Mouse (Mus musculus): Measurements from ENCODE around the gene Colgalt2. TPM values are rescaled to one million over a fixed set of nuclear protein-coding genes. Genes with fewer than 3 reads are reported as not detected.

The Colgalt2 gene
- polyA plus RNA-seq, 1 experiment from 2014 or later = 2.3 TPM

DNA sequence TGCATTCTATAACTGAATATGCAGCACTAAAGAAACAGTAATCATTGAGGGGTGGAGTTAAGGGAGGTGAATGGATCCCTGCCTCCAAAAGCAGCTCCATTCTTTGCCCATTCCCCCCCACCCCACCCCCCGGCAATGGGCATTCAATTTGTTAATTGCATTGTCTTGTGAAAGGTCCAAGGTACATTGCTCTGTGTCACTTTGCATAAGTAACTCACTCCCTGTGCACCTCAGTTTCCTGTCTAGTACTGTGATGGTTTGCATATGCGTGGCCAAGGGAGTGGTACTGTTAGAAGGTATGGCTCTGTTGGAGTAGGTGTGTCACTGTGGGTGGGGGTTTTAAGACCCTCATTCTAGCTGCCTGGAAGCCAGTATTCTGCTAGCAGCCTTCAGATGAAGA is 13.5 kb downstream of the Colgalt2 start:
- no peaks in the 10 kb centered on the region for H3K36me3 ChIP-seq (ENCODE audit: control insufficient read depth, insufficient read depth, low read length)
- H3K4me3 ChIP-seq (ENCODE audit: low read depth, low read length) = no peak overlapping the region
- no peaks in the 10 kb centered on the region for H3K4me1 ChIP-seq (ENCODE audit: control insufficient read depth, insufficient read depth, low read length)
- H3K27me3 ChIP-seq (ENCODE audit: control insufficient read depth, insufficient read depth, low read length) = no peaks in the 10 kb centered on the region
- H3K9me3 ChIP-seq (ENCODE audit: control insufficient read depth, low read length) = no peaks in the 10 kb centered on the region; the same call in 1 of the 2 replicates
- no peak for ATAC-seq (ENCODE audit: low FRiP score)
- no peak overlapping the region for H3K4me2 ChIP-seq
- no peak overlapping the region for H3K27ac ChIP-seq (ENCODE audit: low read depth, low read length)
- H3K9ac ChIP-seq (ENCODE audit: low read length) = no peak overlapping the region
- DNase-seq (ENCODE audit: low spot score, missing footprints) = no peak
- whole genome bisulfite sequencing = 93% methylated on average over 2 of the region's 2 CpGs

- WGBS = 74% methylated on average over 1 of the region's 1 CpGs
- no peak for DNase-seq (ENCODE audit: low spot score, missing footprints)
- Histone ChIP-seq H3K4me1 (ENCODE audit: control insufficient read depth, insufficient read depth, low read length) (no peaks in the 10 kb centered on the region), H3K27ac (ENCODE audit: low read depth, low read length) (no peak overlapping the region), H3K4me2 (no peak overlapping the region), H3K9me3 (ENCODE audit: control insufficient read depth, low read length) (no peaks in the 10 kb centered on the region; the same call in 1 of the 2 replicates), H3K4me3 (ENCODE audit: low read depth, low read length) (no peak overlapping the region), H3K9ac (ENCODE audit: low read length) (no peak overlapping the region), H3K36me3 (ENCODE audit: control insufficient read depth, insufficient read depth, low read length) (no peaks in the 10 kb centered on the region), H3K27me3 (ENCODE audit: control insufficient read depth, insufficient read depth, low read length) (no peaks in the 10 kb centered on the region)
- no peak for ATAC-seq (ENCODE audit: low FRiP score)
Observed at GRCm38 (mm10) chr1:152413961-152414360, 14.3 kb downstream of the Colgalt2 start.

DNA sequence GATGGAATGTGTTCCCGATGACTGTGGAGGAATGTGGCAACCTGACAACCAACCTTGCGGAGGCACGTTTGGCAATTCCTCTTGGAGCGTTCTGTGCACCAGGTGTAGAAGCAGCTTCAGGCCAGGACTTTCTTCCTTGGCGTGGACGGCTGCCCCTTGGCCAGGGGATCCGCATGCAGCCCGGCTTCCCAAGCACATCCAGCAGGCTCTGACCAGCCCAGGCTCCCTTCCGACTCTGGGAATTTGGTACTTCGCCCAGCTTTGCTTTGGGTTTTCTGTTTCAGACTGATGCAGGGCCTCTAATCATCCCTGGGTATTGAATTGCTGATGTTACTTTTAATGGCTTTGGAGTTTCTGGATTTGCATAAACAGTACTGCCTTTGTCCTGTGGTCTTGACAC is 14.8 kb downstream of the Colgalt2 start:
- H3K9me3 ChIP-seq (ENCODE audit: control insufficient read depth, low read length) = no peaks in the 10 kb centered on the region; the same call in 1 of the 2 replicates
- H3K36me3 ChIP-seq (ENCODE audit: control insufficient read depth, insufficient read depth, low read length) = no peaks in the 10 kb centered on the region
- no peaks in the 10 kb centered on the region for H3K27me3 ChIP-seq (ENCODE audit: control insufficient read depth, insufficient read depth, low read length)
- ATAC-seq (ENCODE audit: low FRiP score) (no peak), DNase-seq (ENCODE audit: low spot score, missing footprints) (no peak)
- H3K4me1 ChIP-seq (ENCODE audit: control insufficient read depth, insufficient read depth, low read length) = no peaks in the 10 kb centered on the region
- 85% methylated on average over 10 of the region's 10 CpGs for WGBS
- no peak overlapping the region for H3K27ac ChIP-seq (ENCODE audit: low read depth, low read length)
- no peak overlapping the region for H3K4me2 ChIP-seq
- H3K9ac ChIP-seq (ENCODE audit: low read length) = no peak overlapping the region
- H3K4me3 ChIP-seq (ENCODE audit: low read depth, low read length) = no peak overlapping the region

DNA sequence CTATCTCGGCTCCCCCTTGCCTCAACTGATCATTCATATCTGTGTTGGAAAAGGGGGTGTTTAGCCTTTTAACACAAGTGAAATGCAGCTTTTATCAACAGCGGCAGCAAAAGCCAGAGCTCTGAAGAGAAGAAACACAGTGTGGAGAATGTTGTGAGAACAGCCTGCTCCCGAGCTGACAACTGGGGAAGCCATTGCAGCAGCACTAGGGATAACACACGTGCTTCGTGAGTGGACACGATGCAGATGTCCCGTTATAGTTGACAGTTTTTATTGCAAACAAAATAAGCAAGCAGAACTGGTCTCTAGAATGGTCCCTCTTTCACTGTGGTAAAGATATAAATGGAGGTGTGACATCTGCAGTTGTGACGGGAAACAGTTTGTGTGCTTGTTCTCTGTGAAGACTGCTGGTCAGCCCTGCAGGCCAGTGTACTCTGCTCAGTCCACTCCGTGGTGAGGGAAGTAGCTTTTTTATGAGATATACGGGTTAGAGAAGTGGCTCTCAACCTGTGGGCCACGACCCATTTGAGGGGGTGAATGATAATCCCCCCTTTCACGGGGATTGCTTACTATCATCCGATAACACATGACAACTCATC is 16.8 kb downstream of the Colgalt2 start:
- Histone ChIP-seq H3K4me1 (ENCODE audit: control insufficient read depth, insufficient read depth, low read length) (no peaks in the 10 kb centered on the region), H3K9ac (ENCODE audit: low read length) (no peak overlapping the region), H3K27me3 (ENCODE audit: control insufficient read depth, insufficient read depth, low read length) (no peaks in the 10 kb centered on the region), H3K27ac (ENCODE audit: low read depth, low read length) (no peak overlapping the region), H3K36me3 (ENCODE audit: control insufficient read depth, insufficient read depth, low read length) (no peaks in the 10 kb centered on the region), H3K9me3 (ENCODE audit: control insufficient read depth, low read length) (no peaks in the 10 kb centered on the region; the same call in 1 of the 2 replicates), H3K4me3 (ENCODE audit: low read depth, low read length) (no peak overlapping the region), H3K4me2 (no peak overlapping the region)
- ATAC-seq (ENCODE audit: low FRiP score) (no peak), DNase-seq (ENCODE audit: low spot score, missing footprints) (no peak)
- WGBS = 89% methylated on average over 13 of the region's 13 CpGs

DNA sequence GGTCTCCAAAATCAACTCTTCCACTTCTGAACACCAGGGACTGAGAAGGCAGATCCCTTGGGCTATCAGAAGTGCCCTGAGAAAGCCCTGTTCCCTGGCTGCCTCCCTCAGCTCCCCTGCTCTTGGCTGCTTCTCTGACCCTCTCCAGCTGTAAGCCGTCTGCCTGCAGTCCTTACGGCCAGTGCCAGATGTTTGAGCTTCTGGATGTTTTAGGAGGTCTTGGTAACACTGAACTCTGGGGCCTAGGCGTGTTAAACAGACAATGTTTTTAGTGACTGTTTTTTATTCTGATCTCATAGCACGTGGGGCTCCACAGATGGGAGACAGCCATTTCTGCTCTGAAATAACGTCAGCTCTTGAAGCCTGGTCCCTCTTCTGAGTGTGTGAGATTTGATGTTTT is 18.0 kb downstream of the Colgalt2 start:
- WGBS = 56% methylated on average over 5 of the region's 5 CpGs

GRCm38 (mm10) chr1:152422295-152422694 is 22.7 kb downstream of the Colgalt2 start:
- ATAC-seq (ENCODE audit: low FRiP score) = no peak
- H3K4me3 ChIP-seq (ENCODE audit: low read depth, low read length) = no peak overlapping the region
- no peak for DNase-seq (ENCODE audit: low spot score, missing footprints)
- no peaks in the 10 kb centered on the region for H3K4me1 ChIP-seq (ENCODE audit: control insufficient read depth, insufficient read depth, low read length)
- H3K9ac ChIP-seq (ENCODE audit: low read length) = no peak overlapping the region
- H3K27ac ChIP-seq (ENCODE audit: low read depth, low read length) = no peak overlapping the region
- no peaks in the 10 kb centered on the region for H3K27me3 ChIP-seq (ENCODE audit: control insufficient read depth, insufficient read depth, low read length)
- H3K36me3 ChIP-seq (ENCODE audit: control insufficient read depth, insufficient read depth, low read length) = no peaks in the 10 kb centered on the region
- no peaks in the 10 kb centered on the region for H3K9me3 ChIP-seq (ENCODE audit: control insufficient read depth, low read length)
- WGBS = 90% methylated on average over 3 of the region's 3 CpGs
- H3K4me2 ChIP-seq = no peak overlapping the region

More for the DNA sequence above, 18.0 kb downstream of the Colgalt2 start:
- no peak overlapping the region for H3K9ac ChIP-seq (ENCODE audit: low read length)
- H3K4me1 ChIP-seq (ENCODE audit: control insufficient read depth, insufficient read depth, low read length) = no peaks in the 10 kb centered on the region
- H3K27me3 ChIP-seq (ENCODE audit: control insufficient read depth, insufficient read depth, low read length) = no peaks in the 10 kb centered on the region
- ATAC-seq (ENCODE audit: low FRiP score) (no peak), DNase-seq (ENCODE audit: low spot score, missing footprints) (no peak)
- H3K36me3 ChIP-seq (ENCODE audit: control insufficient read depth, insufficient read depth, low read length) = no peaks in the 10 kb centered on the region
- no peak overlapping the region for H3K4me3 ChIP-seq (ENCODE audit: low read depth, low read length)
- H3K27ac ChIP-seq (ENCODE audit: low read depth, low read length) = no peak overlapping the region
- H3K9me3 ChIP-seq (ENCODE audit: control insufficient read depth, low read length) = no peaks in the 10 kb centered on the region
- H3K4me2 ChIP-seq = no peak overlapping the region

DNA sequence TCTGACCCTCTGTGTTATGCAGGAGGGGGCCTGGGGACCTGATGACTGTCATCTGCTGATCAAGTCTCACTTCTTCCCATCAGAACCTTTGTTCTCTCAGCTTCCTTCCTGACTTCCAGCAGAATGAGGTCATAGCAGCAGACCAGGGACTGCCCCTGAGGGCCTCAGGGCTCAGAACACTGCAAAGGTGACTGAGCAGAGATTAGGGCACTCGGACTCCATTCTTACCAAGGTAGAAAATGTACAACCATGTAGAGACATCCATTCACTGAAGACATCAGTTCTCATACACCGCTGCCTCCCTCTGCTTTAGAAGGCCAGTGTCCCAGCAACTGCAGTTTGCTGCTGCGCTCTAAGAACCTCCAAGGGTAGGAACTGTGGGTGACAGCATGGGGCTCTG is 23.4 kb downstream of the Colgalt2 start:
- 94% methylated on average over 3 of the region's 3 CpGs for WGBS
- H3K27ac ChIP-seq (ENCODE audit: low read depth, low read length) = no peak overlapping the region
- no peak overlapping the region for H3K9ac ChIP-seq (ENCODE audit: low read length)
- H3K4me1 ChIP-seq (ENCODE audit: control insufficient read depth, insufficient read depth, low read length) = no peaks in the 10 kb centered on the region
- H3K27me3 ChIP-seq (ENCODE audit: control insufficient read depth, insufficient read depth, low read length) = no peaks in the 10 kb centered on the region
- no peak for ATAC-seq (ENCODE audit: low FRiP score)
- H3K36me3 ChIP-seq (ENCODE audit: control insufficient read depth, insufficient read depth, low read length) = no peaks in the 10 kb centered on the region
- no peak overlapping the region for H3K4me2 ChIP-seq
- H3K9me3 ChIP-seq (ENCODE audit: control insufficient read depth, low read length) = no peaks in the 10 kb centered on the region
- DNase-seq (ENCODE audit: low spot score, missing footprints) = no peak
- H3K4me3 ChIP-seq (ENCODE audit: low read depth, low read length) = no peak overlapping the region

DNA sequence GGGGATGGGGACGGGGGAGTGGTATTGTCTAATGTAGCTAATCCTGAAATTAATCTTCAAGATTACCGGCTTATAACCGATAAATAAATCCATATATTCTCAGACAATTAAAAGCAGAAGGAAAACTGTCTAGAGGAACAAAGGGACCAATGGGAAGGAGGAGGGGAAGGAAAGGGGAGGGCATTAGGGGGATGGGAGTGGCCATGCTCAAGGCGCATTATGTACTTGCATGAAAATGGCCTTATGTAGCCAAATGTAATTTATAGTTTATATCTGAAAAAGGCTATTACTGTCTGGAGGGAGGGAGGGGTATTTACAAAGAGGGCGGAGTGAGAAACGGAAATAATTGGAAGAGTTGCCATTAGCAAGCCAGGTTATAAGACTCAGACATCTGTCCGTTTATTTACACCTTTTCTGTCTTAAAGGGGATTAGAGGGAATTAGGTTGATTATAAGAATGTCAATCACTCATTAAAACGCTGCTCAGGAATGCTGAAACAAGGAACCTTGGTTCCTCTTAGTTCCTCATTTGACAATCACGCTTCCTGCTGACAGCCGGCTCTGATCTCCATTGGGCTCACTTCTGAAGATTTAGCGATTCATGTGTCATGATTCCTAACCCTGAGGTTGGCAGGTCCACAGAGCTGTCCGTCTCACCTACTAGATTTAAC is 28.4 kb downstream of the Colgalt2 start:
- WGBS = 71% methylated on average over 12 of the region's 12 CpGs
- DNase-seq (ENCODE audit: low spot score, missing footprints) (no peak), ATAC-seq (ENCODE audit: low FRiP score) (no peak)

GRCm38 (mm10) chr1:152429805-152430204 is 30.2 kb downstream of the Colgalt2 start:
- no peak overlapping the region for H3K4me2 ChIP-seq
- DNase-seq (ENCODE audit: low spot score, missing footprints) = no peak
- H3K36me3 ChIP-seq (ENCODE audit: control insufficient read depth, insufficient read depth, low read length) = no peaks in the 10 kb centered on the region
- no peak overlapping the region for H3K27ac ChIP-seq (ENCODE audit: low read depth, low read length)
- H3K4me1 ChIP-seq (ENCODE audit: control insufficient read depth, insufficient read depth, low read length) = no peaks in the 10 kb centered on the region
- ATAC-seq (ENCODE audit: low FRiP score) = no peak
- no peaks in the 10 kb centered on the region for H3K27me3 ChIP-seq (ENCODE audit: control insufficient read depth, insufficient read depth, low read length)
- no peak overlapping the region for H3K9ac ChIP-seq (ENCODE audit: low read length)
- 84% methylated on average over 7 of the region's 7 CpGs for WGBS
- H3K4me3 ChIP-seq (ENCODE audit: low read depth, low read length) = no peak overlapping the region
- H3K9me3 ChIP-seq (ENCODE audit: control insufficient read depth, low read length) = no peaks in the 10 kb centered on the region

More for the DNA sequence above, 28.4 kb downstream of the Colgalt2 start:
- Histone ChIP-seq H3K27ac (ENCODE audit: low read depth, low read length) (no peak overlapping the region), H3K4me2 (no peak overlapping the region), H3K4me3 (ENCODE audit: low read depth, low read length) (no peak overlapping the region), H3K27me3 (ENCODE audit: control insufficient read depth, insufficient read depth, low read length) (no peaks in the 10 kb centered on the region), H3K9ac (ENCODE audit: low read length) (no peak overlapping the region), H3K9me3 (ENCODE audit: control insufficient read depth, low read length) (no peaks in the 10 kb centered on the region), H3K4me1 (ENCODE audit: control insufficient read depth, insufficient read depth, low read length) (no peaks in the 10 kb centered on the region), H3K36me3 (ENCODE audit: control insufficient read depth, insufficient read depth, low read length) (no peaks in the 10 kb centered on the region)

Measured in midbrain, embryonic 11.5 days (tissue).